Mouse (Mus musculus): ENCODE results near the gene Cdc6.

Gene Cdc6

DNA sequence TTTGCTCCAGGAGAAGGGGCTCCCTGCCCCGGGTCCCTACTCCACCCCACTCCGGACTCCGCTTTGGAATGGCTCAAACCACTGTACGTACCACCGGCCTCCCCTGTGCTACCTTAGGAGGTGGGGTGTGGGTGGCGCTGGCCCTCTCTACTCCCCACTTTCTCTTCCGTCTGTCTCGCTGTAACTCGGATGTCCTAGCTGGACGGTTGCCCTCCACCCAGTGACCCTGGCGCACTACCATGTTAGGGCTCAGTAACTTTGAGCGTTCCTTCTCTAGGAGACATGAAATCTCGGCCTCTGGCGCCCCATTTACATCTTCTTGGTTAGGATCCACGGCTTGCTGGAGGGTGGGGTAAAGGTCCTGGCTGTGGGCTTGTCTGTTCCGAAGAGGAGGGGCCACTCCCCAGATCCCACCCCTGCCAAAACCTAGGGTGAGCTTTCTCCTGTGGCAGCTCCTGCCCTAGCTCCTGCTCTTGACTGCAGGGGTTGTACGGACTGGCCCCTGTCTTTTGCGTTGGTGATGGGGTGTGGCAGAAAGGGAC is 53.5 kb downstream of the Cdc6 start:
- no peak for DNase-seq (ENCODE audit: low read depth, low spot score)

GRCm38 (mm10) chr11:98961766-98962165 is 54.2 kb downstream of the Cdc6 start:
- DNase-seq (ENCODE audit: low read depth, low spot score) = no peak

GRCm38 (mm10) chr11:98962421-98963095 is 55.0 kb downstream of the Cdc6 start:
- no peak for DNase-seq (ENCODE audit: low read depth, low spot score)

DNA sequence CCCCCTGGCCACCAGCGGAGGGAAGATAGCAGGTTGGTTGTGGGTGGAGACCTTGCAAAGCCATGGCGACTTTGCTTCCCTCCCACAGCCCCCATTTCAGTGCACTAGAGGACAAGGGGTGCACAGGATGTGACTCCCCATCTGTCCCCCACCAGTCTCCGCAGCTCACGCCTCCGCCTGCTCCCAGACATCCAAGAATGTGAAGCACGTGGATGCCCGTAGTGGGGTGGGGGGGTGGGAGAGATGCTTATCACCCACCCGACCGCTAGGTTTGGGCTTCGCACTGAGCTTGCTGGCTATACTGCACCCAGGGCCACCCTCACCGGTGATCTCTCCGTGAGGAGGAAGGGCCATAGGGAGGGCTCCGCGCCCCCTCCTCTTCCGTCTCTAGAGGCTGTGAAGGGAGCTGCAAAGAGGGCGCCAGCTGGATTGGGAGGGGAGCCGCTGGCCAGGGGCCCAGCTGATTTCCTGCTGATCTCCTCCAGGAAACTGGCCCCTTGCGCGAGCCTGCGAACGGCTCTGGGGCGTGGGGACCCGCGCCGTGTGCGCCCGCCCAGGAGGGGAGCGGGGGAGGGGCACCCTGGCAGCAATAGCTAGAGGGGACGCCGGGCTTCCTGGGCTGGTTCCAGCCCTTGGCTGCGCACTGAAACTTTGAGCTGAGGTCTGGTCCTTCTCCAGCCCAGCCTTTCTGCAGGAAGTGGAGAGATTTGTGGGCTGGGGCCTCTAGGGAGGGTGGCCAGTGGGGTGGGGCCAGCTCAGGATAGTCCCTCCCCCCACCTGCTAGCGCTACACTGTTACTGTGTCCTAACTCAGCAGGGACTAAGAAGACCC is 55.8 kb downstream of the Cdc6 start:
- DNase-seq (ENCODE audit: low read depth, low spot score) = no peak

DNA sequence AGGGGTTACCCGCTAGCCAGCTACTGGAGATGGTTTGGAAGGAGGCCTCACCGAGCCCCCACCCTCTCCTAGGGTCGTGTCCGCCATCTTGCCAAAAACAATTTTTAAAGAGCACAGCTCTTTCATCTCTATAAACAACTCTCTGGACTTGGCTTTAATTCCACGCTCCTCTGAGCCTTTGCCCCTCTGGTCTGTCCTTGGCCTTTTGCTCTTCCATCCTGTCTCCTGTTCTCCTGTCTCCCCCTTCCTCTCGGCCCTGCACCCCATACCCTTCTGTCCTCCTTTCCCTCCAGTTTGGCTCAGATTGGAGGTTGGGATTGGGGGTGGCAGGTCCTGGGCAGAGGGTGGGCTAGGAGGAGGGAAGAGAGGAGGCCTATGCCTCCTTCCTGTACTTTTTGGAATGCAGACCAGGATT is 56.6 kb downstream of the Cdc6 start:
- no peak for DNase-seq (ENCODE audit: low read depth, low spot score)

DNA sequence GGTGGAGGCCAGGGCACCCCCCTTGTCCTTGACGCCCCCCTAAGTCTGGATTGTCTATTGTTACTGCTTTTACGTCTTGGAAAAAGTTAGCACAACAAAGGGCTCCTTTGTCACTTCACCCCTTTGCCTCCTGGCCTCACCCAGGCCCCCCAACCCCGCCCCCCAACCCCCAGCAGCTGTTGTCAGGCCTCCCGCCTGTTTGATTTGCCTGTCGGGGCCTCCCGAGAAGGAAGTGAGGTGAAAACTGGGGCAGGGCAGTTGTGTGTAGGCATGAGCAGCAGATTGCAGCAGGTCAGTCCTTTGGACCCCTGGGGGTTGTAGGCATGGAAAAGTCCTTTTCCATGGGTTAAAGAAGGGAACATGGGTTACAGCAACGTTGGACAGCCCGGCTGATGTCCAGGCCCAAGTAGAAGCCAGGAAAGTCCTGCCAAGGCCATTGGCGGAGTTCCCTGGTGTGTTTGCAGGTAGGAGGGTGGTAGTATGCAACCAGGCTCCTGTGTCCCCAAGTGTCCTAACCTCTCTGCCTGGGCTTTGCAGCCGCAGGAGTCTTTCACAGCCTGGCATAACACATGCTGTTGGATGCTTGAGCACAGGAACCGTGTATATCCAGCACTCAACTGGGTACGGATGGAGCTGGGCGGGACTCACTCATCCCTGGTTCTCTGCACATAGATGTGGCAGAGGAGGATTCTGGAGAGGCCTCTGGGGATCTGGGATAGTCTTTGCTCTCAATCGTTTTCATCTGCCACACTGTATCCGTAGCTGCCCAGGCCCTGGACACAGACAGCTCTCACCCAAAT is 57.2 kb downstream of the Cdc6 start:
- no peak for DNase-seq (ENCODE audit: low read depth, low spot score)

GRCm38 (mm10) chr11:98965416-98966077 is 57.9 kb downstream of the Cdc6 start:
- no peak for DNase-seq (ENCODE audit: low read depth, low spot score)

GRCm38 (mm10) chr11:98966499-98967141 is 59.0 kb downstream of the Cdc6 start:
- no peak for DNase-seq (ENCODE audit: low read depth, low spot score)

GRCm38 (mm10) chr11:98968079-98968478 is 60.5 kb downstream of the Cdc6 start:
- DNase-seq (ENCODE audit: low read depth, low spot score) = no peak

DNA sequence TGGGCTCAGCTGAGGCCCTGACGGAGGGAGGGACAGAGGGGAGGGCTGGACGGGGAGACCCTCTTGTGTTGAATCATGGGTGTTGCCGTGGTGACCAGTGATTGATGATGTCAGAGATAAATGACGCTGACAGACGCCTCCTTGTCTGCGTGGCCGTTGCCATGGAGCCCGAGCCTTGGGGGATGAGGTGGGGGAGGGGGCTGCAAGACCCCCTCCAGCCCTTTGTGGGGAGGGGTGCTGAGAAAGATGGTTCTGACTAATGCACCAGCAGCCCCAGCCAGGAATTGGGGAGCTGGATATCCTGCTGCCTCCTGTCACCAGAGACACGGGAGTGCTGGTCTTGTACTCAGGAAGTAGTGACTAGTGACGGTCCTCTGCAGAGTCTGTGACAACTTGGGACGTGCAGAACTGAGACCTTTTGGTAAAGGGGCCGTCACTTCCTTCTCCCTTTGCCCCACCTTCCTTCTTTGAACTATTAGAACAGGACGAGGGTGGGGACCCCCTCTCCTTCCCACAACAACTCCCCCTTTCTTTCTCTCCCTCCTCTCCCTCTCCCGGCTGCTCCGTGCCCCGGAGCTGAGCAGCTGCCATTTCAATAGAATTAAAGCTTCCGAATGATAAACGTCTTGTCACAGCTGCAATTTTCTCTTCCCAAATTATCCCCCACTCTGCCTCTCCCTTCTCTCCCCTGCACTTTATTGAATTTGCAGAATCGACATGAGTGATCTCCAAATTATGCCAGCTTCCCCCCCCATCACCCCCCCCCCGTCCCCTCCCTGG is 61.3 kb downstream of the Cdc6 start:
- DNase-seq (ENCODE audit: low read depth, low spot score) = peak; percentile 81

GRCm38 (mm10) chr11:98969496-98969927 is 61.9 kb downstream of the Cdc6 start:
- no peak for DNase-seq (ENCODE audit: low read depth, low spot score)

- DNase-seq (ENCODE audit: low read depth, low spot score) = no peak
Observed at GRCm38 (mm10) chr11:98970191-98970925, 62.8 kb downstream of the Cdc6 start.

- DNase-seq (ENCODE audit: low read depth, low spot score) = no peak
Observed at GRCm38 (mm10) chr11:98971316-98972031, 63.9 kb downstream of the Cdc6 start.

GRCm38 (mm10) chr11:98972215-98972614 is 64.6 kb downstream of the Cdc6 start:
- no peak for DNase-seq (ENCODE audit: low read depth, low spot score)

- no peak for DNase-seq (ENCODE audit: low read depth, low spot score)
Observed at GRCm38 (mm10) chr11:98972801-98973360, 65.3 kb downstream of the Cdc6 start.

Measured in embryo, embryonic 11.5 days (tissue).